Comparison of ENCODE assay signal across 9 mouse cellular contexts in the genomic region with DNA sequence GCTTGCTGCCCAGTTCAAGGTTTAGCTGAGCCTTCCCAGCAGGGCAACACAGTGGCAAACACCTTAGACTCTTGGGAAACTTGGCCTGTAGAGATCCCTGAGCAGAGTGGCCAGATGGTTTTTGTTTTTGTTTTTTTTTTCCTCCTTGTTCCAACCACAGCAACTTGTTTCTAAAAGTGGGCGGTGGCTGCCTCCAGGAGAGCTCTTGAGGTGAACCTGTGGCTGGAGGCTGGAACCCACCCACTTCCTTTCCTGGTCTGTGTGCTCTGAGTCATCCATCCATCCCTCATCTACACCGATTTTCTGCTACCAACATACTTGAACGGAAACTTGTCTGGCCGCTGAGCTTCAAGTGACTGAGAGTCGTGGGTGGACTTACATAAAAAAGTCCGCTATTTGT.
DNase-seq lines count a peak whose midpoint lies in the region; ATAC-seq lines count a peak whose summit lies in the region.
"Had no signal": no experiment of that assay in that cellular context is flagged by ENCODE, and none has a peak within 500 bp of the region (broad histone marks: within the 10 kb centered on the region; RNA-seq: fewer than 3 reads in every experiment).

No protein-coding gene starts in this region.

- intact Hi-C loops in heart, postnatal 25 days (cut with DNase I) = no loop called here

- DNase-seq in testis, postnatal 14 days (ENCODE audit: low spot score) = peak; percentile 35
- DNase-seq in testis, postnatal 10 days (ENCODE audit: low spot score) = no peak
- DNase-seq in NIH3T3 (ENCODE audit: low read depth) = peak; percentile 29
- DNase-seq in natural killer cell, adult 2 months (ENCODE audit: low spot score in 2 of 2) = peak; percentile 44 to 64
- no peak for DNase-seq in layer of hippocampus, adult 9-10 months (ENCODE audit: low spot score)
- DNase-seq in cerebellum, adult 8-10 months = no peak
- no peak for DNase-seq in heart, postnatal 25 days (ENCODE audit: low spot score)
- DNase-seq: heart, adult 18-20 months had no signal

- ATAC-seq in inflammation-experienced regulatory T-cells, adult 6 months = peak; percentile 81

Comparison
In these comparisons a context has a peak if more than half of its experiments do, and no peak if none do; other contexts are left out.
1. DNase-seq: peak in testis, postnatal 14 days (single experiment), NIH3T3 (single experiment) and natural killer cell, adult 2 months (2 of 2); none in testis, postnatal 10 days (single experiment), layer of hippocampus, adult 9-10 months (single experiment), cerebellum, adult 8-10 months (single experiment) and heart, postnatal 25 days (single experiment).